Mouse (Mus musculus) fibroblast of lung, adult 2 months (primary cell): Measurements from ENCODE around the gene Erap1.
"Not testable (repeated sequence)": the region's sequence is repeated elsewhere in the genome, so short reads cannot be mapped to it uniquely, and the experiment has no call there.

Experiments used
- DNase-seq: peaks from one replicate; pipeline ENCODE4 v3.0.0-alpha.2; 2011; ENCODE audit warnings: low read depth

Erap1 gene

GRCm38 (mm10) chr13:74638793-74639711 is at the start of gene Erap1:
Gene Erap1, plus strand, starts transcription at chr13:74639568.
- peak; percentile 39 for DNase-seq

DNA sequence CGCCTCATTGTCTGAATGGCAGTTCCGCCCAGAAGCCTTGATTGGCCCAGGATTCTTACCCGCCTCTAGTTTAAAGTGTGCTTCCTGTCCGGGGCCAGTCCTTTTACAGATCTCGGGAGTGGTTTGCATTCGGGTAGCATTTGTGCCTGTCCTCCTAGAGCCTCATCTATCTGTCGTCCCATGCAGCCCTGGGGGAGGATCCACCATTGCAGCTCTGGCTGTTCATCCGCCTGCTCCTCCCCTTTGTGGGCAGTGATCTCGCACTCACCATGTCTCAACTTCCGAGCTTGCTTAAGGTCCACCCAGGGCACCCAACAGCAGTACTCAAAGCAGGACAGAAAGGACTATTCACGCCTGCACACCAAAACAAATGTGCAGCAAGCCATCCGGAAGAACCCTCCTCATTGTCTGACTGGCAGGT is 48.0 kb upstream of the Erap1 start:
- DNase-seq, result not testable (repeated sequence)

- not testable (repeated sequence) for DNase-seq
Measured at GRCm38 (mm10) chr13:74591828-74592227, 47.5 kb upstream of the Erap1 start.

DNA sequence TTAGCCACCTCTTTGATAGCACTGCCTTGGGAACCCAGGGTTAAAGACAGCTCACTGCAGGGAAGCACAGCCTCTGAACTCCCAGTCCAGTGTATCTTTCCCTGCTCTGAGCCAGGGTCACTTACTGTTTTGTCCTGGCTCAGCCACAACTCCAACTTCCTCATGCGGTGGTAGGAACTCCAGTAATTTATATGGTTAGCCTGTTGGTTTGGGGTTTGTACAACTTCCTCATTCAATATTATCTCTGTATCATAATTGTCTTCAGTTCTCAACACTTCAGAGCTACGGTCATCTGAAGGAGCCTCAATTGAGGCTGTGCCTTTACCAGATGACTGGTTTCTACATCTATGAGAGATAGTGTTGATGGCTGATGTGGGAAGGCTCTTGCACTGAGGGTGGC is 42.3 kb upstream of the Erap1 start:
- DNase-seq, result not testable (repeated sequence)

- DNase-seq, result not testable (repeated sequence)
Measured at GRCm38 (mm10) chr13:74601776-74602175, 37.6 kb upstream of the Erap1 start.

DNA sequence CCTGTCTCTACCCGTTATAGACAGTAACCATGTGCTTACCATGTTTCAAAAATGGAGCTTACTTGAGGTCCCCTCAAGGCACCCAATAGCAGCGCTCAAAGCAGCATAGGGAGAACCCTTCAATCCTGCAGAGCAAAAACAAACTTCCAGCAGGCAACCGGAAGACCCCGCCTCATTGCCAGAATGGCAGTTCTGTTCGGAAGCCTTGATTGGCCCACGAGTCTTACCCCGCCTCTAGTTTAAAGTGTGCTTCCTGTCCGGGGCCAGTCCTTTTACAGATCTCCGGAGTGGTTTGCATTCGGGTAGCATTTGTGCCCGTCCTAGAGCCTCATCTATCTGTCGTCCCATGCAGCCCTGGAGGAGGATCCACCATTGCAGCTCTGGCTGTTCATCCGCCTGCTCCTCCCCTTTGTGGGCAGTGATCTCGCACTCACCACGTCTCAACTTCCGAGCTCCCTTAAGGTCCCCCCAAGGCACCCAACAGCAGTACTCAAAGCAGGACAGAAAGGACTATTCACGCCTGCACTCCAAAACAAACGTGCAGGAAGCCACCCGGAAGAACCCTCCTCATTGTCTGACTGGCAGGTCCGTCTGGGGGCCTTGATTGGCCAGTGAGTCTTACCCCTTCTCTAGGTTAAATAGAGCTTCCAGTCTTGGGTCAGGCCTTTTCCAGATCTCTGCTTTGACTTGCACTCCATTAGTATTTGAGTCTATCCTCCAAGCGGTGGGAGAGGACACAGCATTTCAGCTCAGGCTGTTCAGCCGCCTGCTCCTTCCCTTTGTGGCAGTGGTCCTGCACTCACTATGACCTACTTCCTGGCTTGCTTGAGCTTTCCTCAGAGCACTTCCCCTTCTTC is 22.0 kb upstream of the Erap1 start:
- peak; percentile 71 for DNase-seq

DNA sequence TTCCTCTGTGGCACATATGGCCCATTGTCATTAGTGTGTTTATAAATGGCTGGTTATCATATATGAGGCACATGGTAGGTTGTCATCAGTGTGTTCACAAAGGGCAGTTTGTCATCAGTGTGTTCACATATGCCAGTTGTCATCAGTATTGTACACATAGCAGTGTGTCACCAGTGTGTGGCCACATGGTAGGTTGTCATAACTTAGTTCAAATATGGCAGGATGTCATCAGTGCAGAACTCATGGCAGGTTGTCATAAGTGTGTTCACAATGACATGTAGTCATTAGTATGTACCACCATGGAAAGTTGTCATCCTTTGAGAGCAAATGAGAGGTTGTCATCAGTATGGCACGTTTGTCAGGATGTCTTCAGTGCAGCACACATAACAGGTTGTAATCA is 7.0 kb upstream of the Erap1 start:
- DNase-seq, result no peak

DNA sequence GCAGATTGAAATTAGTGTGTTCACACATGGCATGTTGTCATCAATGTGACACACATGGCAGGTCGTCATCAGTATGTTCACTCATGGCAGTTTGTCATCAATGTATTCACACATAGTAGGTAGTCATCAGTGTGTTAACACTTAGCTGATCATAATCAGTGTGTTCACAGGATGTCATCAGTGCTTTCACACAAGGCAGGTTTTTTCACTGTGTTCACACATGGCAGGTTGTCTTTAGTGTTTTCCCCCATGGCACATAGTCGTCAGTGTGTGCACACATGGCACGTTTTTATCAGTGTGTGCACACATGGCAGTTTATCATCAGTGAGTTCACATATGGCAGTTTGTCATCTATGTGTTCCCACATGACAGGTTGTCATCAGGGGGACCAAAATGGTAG is 6.5 kb upstream of the Erap1 start:
- DNase-seq, result no peak

GRCm38 (mm10) chr13:74639712-74640522 is 549 bp downstream of the Erap1 start:
- DNase-seq, result peak; percentile 82

DNA sequence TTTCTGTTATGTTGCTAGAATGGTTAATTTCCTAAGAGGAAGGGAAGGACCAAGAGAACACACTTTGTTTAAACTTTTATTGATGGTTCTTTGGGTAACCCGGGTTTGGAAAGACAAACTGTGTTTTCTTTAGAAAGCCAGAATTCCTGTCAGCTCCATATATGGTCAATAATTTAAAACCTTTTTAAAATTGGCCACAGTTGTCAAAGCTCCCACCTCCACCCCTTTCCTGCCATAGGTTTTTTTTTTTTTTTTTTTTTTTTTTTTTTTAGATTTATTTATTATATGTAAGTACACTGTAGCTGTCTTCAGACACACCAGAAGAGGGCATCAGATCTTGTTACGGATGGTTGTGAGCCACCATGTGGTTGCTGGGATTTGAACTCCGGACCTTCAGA is 1.2 kb downstream of the Erap1 start:
- not testable (repeated sequence) for DNase-seq

DNA sequence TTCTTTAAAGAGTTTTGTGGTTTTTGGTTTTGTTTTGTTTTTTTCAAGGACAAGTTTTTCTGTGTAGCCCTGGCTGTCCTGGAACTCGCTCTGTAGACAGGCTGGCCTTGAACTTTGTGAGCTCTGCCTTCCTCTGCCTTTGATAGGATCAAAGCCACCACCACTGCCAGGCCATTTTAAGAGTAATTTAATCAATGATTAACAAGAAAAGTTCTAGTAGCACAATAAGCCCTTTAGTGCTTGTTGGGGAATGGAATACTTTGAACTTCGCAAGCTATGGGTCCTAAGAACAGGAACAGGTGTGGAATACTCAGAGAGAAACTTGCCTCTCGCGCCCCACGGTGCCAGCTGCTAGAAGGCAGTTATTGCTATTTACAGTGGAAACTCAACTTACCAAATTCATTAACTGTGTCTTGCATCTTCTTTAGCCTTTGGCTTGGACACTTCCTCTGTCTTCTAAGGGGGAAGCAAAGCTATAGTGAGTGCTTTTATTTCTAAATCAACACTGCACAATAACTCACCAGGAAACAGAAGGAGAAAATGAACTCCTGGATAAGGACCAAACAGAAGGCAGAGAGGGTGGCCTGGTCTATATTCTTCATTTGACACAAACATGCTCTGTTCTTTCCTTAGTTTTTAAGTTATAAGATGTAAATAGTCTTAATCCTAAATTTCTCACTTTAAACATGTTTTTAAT is 56.3 kb downstream of the Erap1 start:
- DNase-seq, result no peak

DNA sequence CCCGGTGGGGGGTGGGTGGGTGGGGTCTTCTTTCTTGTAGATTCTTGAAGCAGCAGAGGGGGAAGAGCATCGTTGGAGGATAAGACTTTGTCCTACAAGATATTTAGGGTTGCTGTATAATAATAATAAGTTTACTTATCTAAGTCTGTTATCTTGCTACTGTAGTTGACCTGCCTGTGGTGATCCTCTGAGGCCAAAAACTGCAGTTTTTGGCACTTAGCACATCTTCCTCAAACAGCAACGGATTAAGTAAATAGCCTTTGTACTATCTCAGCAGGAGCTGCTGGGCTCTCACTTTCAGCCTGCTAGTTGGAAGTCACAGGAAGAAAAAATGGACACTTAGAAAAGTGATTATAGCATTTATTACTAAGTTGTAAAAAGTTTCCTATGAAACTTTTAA is 56.9 kb downstream of the Erap1 start:
- DNase-seq, result no peak

GRCm38 (mm10) chr13:74719002-74719401 is 79.6 kb downstream of the Erap1 start:
- no peak for DNase-seq

- DNase-seq, result no peak
Measured at GRCm38 (mm10) chr13:74733726-74734125, 94.4 kb downstream of the Erap1 start.

DNA sequence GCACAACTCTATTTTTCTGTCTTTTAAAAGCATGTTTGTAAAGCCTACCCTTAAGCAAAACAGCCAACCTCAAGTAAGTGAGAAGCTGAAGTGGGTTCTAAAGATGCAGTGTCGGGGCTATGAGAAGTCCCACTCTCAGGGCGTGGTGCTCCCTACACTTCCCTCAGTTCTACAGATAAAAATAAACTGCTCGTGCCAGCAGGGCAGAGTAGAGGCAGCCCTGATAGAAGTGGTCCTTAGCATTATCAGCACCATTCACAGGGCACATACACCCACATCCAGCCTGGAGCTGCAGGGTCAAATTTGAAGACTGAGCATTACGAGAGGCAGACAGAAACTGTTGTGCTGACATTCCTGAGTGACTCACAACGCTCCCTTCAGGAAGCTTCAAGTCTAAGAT is 96.5 kb downstream of the Erap1 start:
- no peak for DNase-seq

DNA sequence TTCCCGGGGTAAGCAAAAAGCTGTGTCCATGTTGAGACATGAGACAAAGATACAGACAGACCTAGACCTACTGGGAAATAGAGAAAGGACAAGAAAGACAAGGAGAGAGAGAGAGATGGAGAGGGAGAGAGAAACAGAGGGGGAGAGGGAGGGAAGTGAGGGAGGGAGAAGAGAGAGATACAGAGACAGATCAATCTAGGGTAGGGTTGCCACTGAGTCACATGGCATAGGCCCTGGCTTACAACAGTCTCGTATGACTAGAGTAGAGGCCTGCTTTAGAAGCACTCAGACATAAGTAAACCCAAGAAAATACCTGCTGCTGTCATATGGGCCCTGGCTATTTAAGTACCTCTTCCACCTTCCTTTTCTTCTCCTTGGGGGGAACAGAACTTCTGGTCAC is 97.0 kb downstream of the Erap1 start:
- DNase-seq, result no peak
